Mouse (Mus musculus): ENCODE measurements around the gene Nudt17. TPM values are rescaled to one million over a fixed set of nuclear protein-coding genes. Genes with fewer than 3 reads are reported as not detected.

Gene Nudt17
- total RNA-seq, 1 experiment = 7.4 TPM

DNA sequence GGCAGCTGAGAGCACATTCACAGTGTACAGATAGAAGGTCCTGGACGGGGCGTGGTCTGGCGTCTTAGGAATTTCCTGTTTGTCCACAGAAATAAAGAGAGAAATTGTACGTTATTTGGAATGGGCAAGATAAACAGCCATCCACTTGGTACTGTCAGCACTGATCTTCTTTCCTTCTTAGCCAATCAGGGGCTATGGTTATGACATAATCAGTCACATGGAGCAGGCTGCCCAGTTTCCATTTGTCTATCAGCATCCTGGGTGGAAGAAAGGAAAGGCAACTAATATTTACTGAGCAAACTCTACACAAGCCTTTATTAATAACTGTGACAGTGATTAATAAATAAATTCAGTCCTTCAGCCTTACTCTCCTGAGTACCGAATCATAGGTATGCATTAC lies 5.9 kb upstream of the Nudt17 start:
- TF ChIP-seq MAFK (IDR thresholded peaks at IDR 0.05; ENCODE audit: insufficient read depth, low read depth, low read length) (no peak), ZNF384 (IDR thresholded peaks at IDR 0.05; ENCODE audit: low read depth, low read length) (no peak), CHD2 (IDR thresholded peaks at IDR 0.05; ENCODE audit: low read depth, low read length) (no peak), HCFC1 (IDR thresholded peaks at IDR 0.05; ENCODE audit: borderline replicate concordance, insufficient read depth, low read length) (no peak), ZC3H11A (IDR thresholded peaks at IDR 0.05; ENCODE audit: borderline replicate concordance, low read depth, low read length) (no peak)
- Histone ChIP-seq H3K4me1 (ENCODE audit: control insufficient read depth in 2 of 2, insufficient read depth in 2 of 2, low read length in 2 of 2, poor library complexity in 1 of 2) (peaks cover 0 to 1% of the 10 kb centered on the region in 2 experiments; a peak in 1 of 4 replicates), H3K27ac (ENCODE audit: insufficient read depth, low read depth, low read length, poor library complexity, severe bottlenecking) (no peak overlapping the region), H3K36me3 (ENCODE audit: control insufficient read depth, insufficient read depth, low read length, poor library complexity, severe bottlenecking) (peaks cover 34% of the 10 kb centered on the region), H3K9me3 (ENCODE audit: control insufficient read depth, insufficient read depth, low read depth, low read length) (no peaks in the 10 kb centered on the region), H3K9ac (ENCODE audit: insufficient read depth, low read depth, low read length, poor library complexity, severe bottlenecking) (no peak overlapping the region), H3K4me3 (ENCODE audit: insufficient read depth in 1 of 2, low read depth in 1 of 2, low read length in 2 of 2, poor library complexity in 1 of 2, severe bottlenecking in 1 of 2) (no peak overlapping the region)
- in situ Hi-C loops (cut with MboI; ENCODE audit: low sequenced_read_pairs in 2 of 2, unreplicated experiment in 2 of 2) = no loop called here
- DNase-seq (ENCODE audit: low read depth, low spot score) = no peak

DNA sequence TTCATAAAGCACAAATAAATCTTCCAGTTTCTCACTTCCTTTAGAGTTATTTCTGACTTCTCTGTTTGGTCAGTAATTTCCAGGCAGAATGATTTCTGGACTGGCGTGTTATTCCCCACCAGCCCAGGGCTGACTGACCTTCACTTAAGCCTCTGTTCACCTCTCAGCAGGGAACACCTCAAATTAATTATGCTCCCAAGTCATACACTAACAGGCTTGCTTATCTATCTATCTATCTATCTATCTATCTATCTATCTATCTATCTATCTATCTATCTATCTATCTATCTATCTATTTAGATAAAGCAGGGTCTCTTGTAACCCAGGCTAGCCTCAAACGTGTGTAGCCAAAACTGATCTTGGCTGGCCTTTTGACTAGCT lies 312 bp upstream of the Nudt17 start:
- in situ Hi-C loops (cut with MboI; ENCODE audit: low sequenced_read_pairs in 2 of 2, unreplicated experiment in 2 of 2) = loop anchor here in 1 of 2 experiments (5.0 kb wide), 1 partner anchor 41 kb away; no protein-coding TSS in a partner anchor
- peaks cover 0 to 12% of the 10 kb centered on the region in 2 experiments; a peak in 1 of 4 replicates for H3K4me1 ChIP-seq (ENCODE audit: control insufficient read depth in 2 of 2, insufficient read depth in 2 of 2, low read length in 2 of 2, poor library complexity in 1 of 2)
- H3K9ac ChIP-seq (ENCODE audit: insufficient read depth, low read depth, low read length, poor library complexity, severe bottlenecking) = no peak overlapping the region
- no peaks in the 10 kb centered on the region for H3K9me3 ChIP-seq (ENCODE audit: control insufficient read depth, insufficient read depth, low read depth, low read length)
- H3K4me3 ChIP-seq (ENCODE audit: insufficient read depth in 1 of 2, low read depth in 1 of 2, low read length in 2 of 2, poor library complexity in 1 of 2, severe bottlenecking in 1 of 2) = no peak overlapping the region; a peak in 1 of 4 replicates
- H3K36me3 ChIP-seq (ENCODE audit: control insufficient read depth, insufficient read depth, low read length, poor library complexity, severe bottlenecking) = peaks cover 34% of the 10 kb centered on the region
- DNase-seq (ENCODE audit: low read depth, low spot score) = no peak
- H3K27ac ChIP-seq (ENCODE audit: insufficient read depth, low read depth, low read length, poor library complexity, severe bottlenecking) = no peak overlapping the region
- TF ChIP-seq MAFK (IDR thresholded peaks at IDR 0.05; ENCODE audit: insufficient read depth, low read depth, low read length) = no peak
- TF ChIP-seq CHD2 (IDR thresholded peaks at IDR 0.05; ENCODE audit: low read depth, low read length) = no peak
- no peak for TF ChIP-seq ZC3H11A (IDR thresholded peaks at IDR 0.05; ENCODE audit: borderline replicate concordance, low read depth, low read length)
- no peak for TF ChIP-seq ZNF384 (IDR thresholded peaks at IDR 0.05; ENCODE audit: low read depth, low read length)
- TF ChIP-seq HCFC1 (IDR thresholded peaks at IDR 0.05; ENCODE audit: borderline replicate concordance, insufficient read depth, low read length) = no peak

DNA sequence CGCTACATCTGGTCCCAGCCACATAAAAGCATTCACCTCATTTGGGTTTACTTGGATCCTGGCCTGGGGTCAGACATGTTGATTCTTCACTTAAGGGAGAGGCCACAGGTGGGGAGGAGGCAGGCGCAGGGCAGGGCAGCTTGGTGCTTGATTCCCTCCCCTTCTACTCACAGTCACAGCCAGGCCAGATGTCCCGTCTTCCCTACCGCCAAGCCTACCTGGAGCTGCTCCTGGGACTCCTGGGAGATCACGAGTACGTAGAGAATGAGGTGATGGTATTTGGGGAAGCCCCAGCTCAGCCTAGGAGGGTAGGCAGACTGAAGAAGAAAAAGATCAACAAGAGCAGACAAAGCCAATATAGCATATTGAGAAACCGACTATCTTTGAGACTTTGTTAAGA lies 1.4 kb downstream of the Nudt17 start:
- no peak overlapping the region for H3K9ac ChIP-seq (ENCODE audit: insufficient read depth, low read depth, low read length, poor library complexity, severe bottlenecking)
- H3K4me3 ChIP-seq (ENCODE audit: insufficient read depth in 1 of 2, low read depth in 1 of 2, low read length in 2 of 2, poor library complexity in 1 of 2, severe bottlenecking in 1 of 2) = no peak overlapping the region
- in situ Hi-C loops (cut with MboI; ENCODE audit: low sequenced_read_pairs in 2 of 2, unreplicated experiment in 2 of 2) = loop anchor here in 1 of 2 experiments (5.0 kb wide), 1 partner anchor 40 kb away; no protein-coding TSS in a partner anchor
- no peak for TF ChIP-seq ZNF384 (IDR thresholded peaks at IDR 0.05; ENCODE audit: low read depth, low read length)
- TF ChIP-seq CHD2 (IDR thresholded peaks at IDR 0.05; ENCODE audit: low read depth, low read length) = no peak
- no peak for TF ChIP-seq HCFC1 (IDR thresholded peaks at IDR 0.05; ENCODE audit: borderline replicate concordance, insufficient read depth, low read length)
- TF ChIP-seq ZC3H11A (IDR thresholded peaks at IDR 0.05; ENCODE audit: borderline replicate concordance, low read depth, low read length) = no peak
- no peak for TF ChIP-seq MAFK (IDR thresholded peaks at IDR 0.05; ENCODE audit: insufficient read depth, low read depth, low read length)
- H3K4me1 ChIP-seq (ENCODE audit: control insufficient read depth in 2 of 2, insufficient read depth in 2 of 2, low read length in 2 of 2, poor library complexity in 1 of 2) = peaks cover 0 to 23% of the 10 kb centered on the region in 2 experiments; a peak in 1 of 4 replicates
- DNase-seq (ENCODE audit: low read depth, low spot score) = no peak
- H3K27ac ChIP-seq (ENCODE audit: insufficient read depth, low read depth, low read length, poor library complexity, severe bottlenecking) = no peak overlapping the region
- H3K36me3 ChIP-seq (ENCODE audit: control insufficient read depth, insufficient read depth, low read length, poor library complexity, severe bottlenecking) = peaks cover 36% of the 10 kb centered on the region
- no peaks in the 10 kb centered on the region for H3K9me3 ChIP-seq (ENCODE audit: control insufficient read depth, insufficient read depth, low read depth, low read length)

GRCm38 (mm10) chr3:96706217-96706616 lies 2.1 kb downstream of the Nudt17 start:
- no peak overlapping the region for H3K27ac ChIP-seq (ENCODE audit: insufficient read depth, low read depth, low read length, poor library complexity, severe bottlenecking)
- H3K9ac ChIP-seq (ENCODE audit: insufficient read depth, low read depth, low read length, poor library complexity, severe bottlenecking) = no peak overlapping the region
- no peak for DNase-seq (ENCODE audit: low read depth, low spot score)
- H3K36me3 ChIP-seq (ENCODE audit: control insufficient read depth, insufficient read depth, low read length, poor library complexity, severe bottlenecking) = peaks cover 35% of the 10 kb centered on the region
- in situ Hi-C loops (cut with MboI; ENCODE audit: low sequenced_read_pairs in 2 of 2, unreplicated experiment in 2 of 2) = loop anchor here in 1 of 2 experiments (5.0 kb wide), 1 partner anchor 39 kb away; no protein-coding TSS in a partner anchor
- no peak for TF ChIP-seq CHD2 (IDR thresholded peaks at IDR 0.05; ENCODE audit: low read depth, low read length)
- no peak overlapping the region for H3K4me3 ChIP-seq (ENCODE audit: insufficient read depth in 1 of 2, low read depth in 1 of 2, low read length in 2 of 2, poor library complexity in 1 of 2, severe bottlenecking in 1 of 2)
- peaks cover 0 to 30% of the 10 kb centered on the region in 2 experiments; a peak in 2 of 4 replicates for H3K4me1 ChIP-seq (ENCODE audit: control insufficient read depth in 2 of 2, insufficient read depth in 2 of 2, low read length in 2 of 2, poor library complexity in 1 of 2)
- H3K9me3 ChIP-seq (ENCODE audit: control insufficient read depth, insufficient read depth, low read depth, low read length) = no peaks in the 10 kb centered on the region

GRCm38 (mm10) chr3:96704778-96705177 lies 3.6 kb downstream of the Nudt17 start:
- no peak for TF ChIP-seq CHD2 (IDR thresholded peaks at IDR 0.05; ENCODE audit: low read depth, low read length)
- no peak for TF ChIP-seq HCFC1 (IDR thresholded peaks at IDR 0.05; ENCODE audit: borderline replicate concordance, insufficient read depth, low read length)
- TF ChIP-seq MAFK (IDR thresholded peaks at IDR 0.05; ENCODE audit: insufficient read depth, low read depth, low read length) = 0 out of 2 replicates have a peak, but pooled peaks have one; percentile 4
- in situ Hi-C loops (cut with MboI; ENCODE audit: low sequenced_read_pairs in 2 of 2, unreplicated experiment in 2 of 2) = loop anchor here in 1 of 2 experiments (5.0 kb wide), 1 partner anchor 37 kb away; no protein-coding TSS in a partner anchor
- Histone ChIP-seq H3K9me3 (ENCODE audit: control insufficient read depth, insufficient read depth, low read depth, low read length) (no peaks in the 10 kb centered on the region), H3K4me1 (ENCODE audit: control insufficient read depth in 2 of 2, insufficient read depth in 2 of 2, low read length in 2 of 2, poor library complexity in 1 of 2) (peaks cover 0 to 34% of the 10 kb centered on the region in 2 experiments; a peak in 2 of 4 replicates), H3K9ac (ENCODE audit: insufficient read depth, low read depth, low read length, poor library complexity, severe bottlenecking) (no peak overlapping the region), H3K36me3 (ENCODE audit: control insufficient read depth, insufficient read depth, low read length, poor library complexity, severe bottlenecking) (peaks cover 33% of the 10 kb centered on the region), H3K4me3 (ENCODE audit: insufficient read depth in 1 of 2, low read depth in 1 of 2, low read length in 2 of 2, poor library complexity in 1 of 2, severe bottlenecking in 1 of 2) (no peak overlapping the region), H3K27ac (ENCODE audit: insufficient read depth, low read depth, low read length, poor library complexity, severe bottlenecking) (no peak overlapping the region)
- DNase-seq (ENCODE audit: low read depth, low spot score) = no peak
